Mouse (Mus musculus): ENCODE data around the gene Tcerg1l. TPM values are rescaled to one million over a fixed set of nuclear protein-coding genes. Genes with fewer than 3 reads are reported as not detected.
A peak's percentile ranks its signal among the peaks of the same experiment; 100 is the strongest.

Gene Tcerg1l
- polyA plus RNA-seq, 1 experiment from 2014 or later, result 5.5 TPM

GRCm38 (mm10) chr7:138271328-138271727 is 126.2 kb downstream of the Tcerg1l start:
- Histone ChIP-seq H3K4me1 (no peaks in the 10 kb centered on the region), H3K4me3 (no peak overlapping the region), H3K36me3 (no peaks in the 10 kb centered on the region), H3K9me3 (no peaks in the 10 kb centered on the region), H3K4me2 (replicated peaks) (no peak overlapping the region), H3K9ac (replicated peaks) (no peak overlapping the region), H3K27me3 (no peaks in the 10 kb centered on the region), H3K27ac (replicated peaks) (no peak overlapping the region)
- ATAC-seq (ENCODE audit: low FRiP score, low read depth), result no peak
- 84% methylated on average over 7 of the region's 7 CpGs for WGBS

DNA sequence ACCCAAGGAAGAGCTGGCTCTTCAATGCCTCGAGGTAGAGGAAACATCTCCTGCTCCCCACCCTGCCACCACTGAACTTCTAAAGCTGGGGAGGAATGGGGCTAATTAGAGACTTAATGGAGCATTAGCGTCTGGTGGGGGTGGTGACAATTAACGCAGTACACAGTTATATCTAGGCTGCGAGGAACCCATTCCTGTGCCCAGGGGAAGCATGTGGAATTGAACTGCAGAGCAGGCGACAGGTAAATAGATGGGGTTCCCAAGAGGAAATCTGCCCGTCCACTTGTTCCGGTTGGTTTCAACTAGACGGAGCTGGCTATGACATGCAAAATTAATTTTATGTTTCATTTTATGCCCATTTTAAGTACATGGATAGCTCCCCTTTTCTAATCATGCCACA is 128.1 kb downstream of the Tcerg1l start:
- Histone ChIP-seq H3K27ac (replicated peaks) (no peak overlapping the region), H3K4me3 (no peak overlapping the region), H3K36me3 (no peaks in the 10 kb centered on the region), H3K4me1 (no peaks in the 10 kb centered on the region), H3K27me3 (no peaks in the 10 kb centered on the region), H3K9me3 (no peaks in the 10 kb centered on the region), H3K4me2 (replicated peaks) (no peak overlapping the region), H3K9ac (replicated peaks) (no peak overlapping the region)
- WGBS, result 88% methylated on average over 8 of the region's 8 CpGs
- ATAC-seq (ENCODE audit: low FRiP score, low read depth), result no peak

DNA sequence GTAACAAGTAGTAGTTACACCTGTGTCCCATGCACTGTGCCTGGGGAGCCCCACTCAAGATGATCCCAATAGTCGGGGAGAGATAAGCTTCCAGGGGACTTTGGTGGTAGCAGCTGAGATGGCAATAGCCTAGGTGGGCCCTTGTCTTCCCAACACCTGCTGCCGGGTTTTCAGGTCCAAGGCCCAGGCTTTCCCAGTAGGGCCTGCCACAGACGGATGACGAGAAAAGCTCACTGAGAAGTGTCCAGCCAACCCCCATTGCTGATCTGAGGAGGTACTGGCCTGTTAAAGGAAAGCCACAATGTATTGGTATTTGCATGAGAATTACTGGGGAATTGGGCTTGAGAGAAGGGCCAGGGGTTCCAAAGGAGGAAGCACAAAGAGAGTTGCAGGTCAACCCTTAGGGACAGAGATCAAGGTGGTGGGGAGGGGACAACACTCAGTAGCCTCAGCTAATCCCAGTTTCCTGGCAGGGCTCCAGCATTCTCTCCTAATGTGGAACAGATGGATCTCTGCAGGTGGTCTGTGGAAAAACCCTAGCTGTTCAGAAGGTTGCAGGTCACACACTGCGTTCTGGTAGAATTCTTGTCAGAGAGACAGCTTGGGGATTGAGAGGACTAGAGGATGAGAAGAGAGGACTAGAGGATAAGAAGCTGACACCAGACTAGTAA is 129.4 kb downstream of the Tcerg1l start:
- WGBS, result 48% methylated on average over 5 of the region's 5 CpGs
- no peak overlapping the region for H3K9ac ChIP-seq (replicated peaks)

GRCm38 (mm10) chr7:138248612-138249011 is 148.9 kb downstream of the Tcerg1l start:
- H3K27ac ChIP-seq (replicated peaks), result no peak overlapping the region
- WGBS, result 81% methylated on average over 5 of the region's 5 CpGs
- no peak overlapping the region for H3K4me3 ChIP-seq
- H3K4me1 ChIP-seq, result no peaks in the 10 kb centered on the region
- H3K27me3 ChIP-seq, result no peaks in the 10 kb centered on the region
- no peak overlapping the region for H3K9ac ChIP-seq (replicated peaks)
- ATAC-seq (ENCODE audit: low FRiP score, low read depth), result no peak
- no peaks in the 10 kb centered on the region for H3K9me3 ChIP-seq
- no peaks in the 10 kb centered on the region for H3K36me3 ChIP-seq
- H3K4me2 ChIP-seq (replicated peaks), result no peak overlapping the region

More for the DNA sequence above, 129.4 kb downstream of the Tcerg1l start:
- no peak overlapping the region for H3K27ac ChIP-seq (replicated peaks)
- no peak for ATAC-seq (ENCODE audit: low FRiP score, low read depth)
- H3K4me3 ChIP-seq, result no peak overlapping the region
- H3K4me1 ChIP-seq, result no peaks in the 10 kb centered on the region
- H3K36me3 ChIP-seq, result no peaks in the 10 kb centered on the region
- H3K27me3 ChIP-seq, result no peaks in the 10 kb centered on the region
- H3K9me3 ChIP-seq, result no peaks in the 10 kb centered on the region
- H3K4me2 ChIP-seq (replicated peaks), result no peak overlapping the region

DNA sequence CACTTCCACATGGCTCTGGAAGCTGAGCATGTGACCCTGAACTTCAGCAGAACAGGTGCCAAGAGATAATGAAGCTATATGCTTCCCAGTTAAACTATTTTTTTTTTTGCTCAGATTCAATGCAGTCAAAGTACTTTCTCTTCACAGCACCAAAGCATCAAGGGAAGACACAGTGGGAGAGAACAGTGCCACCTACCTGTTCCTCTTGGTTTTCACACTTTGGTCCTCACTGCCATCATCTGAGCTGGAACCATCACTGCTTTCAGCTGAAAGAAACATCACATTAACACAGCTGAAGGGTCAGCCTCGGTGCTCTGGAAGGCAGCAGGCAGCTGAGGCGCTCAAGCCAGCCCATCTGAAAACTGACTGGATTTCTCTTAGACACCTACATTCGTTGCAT is 149.4 kb downstream of the Tcerg1l start:
- Histone ChIP-seq H3K9ac (replicated peaks) (no peak overlapping the region), H3K36me3 (no peaks in the 10 kb centered on the region), H3K27me3 (no peaks in the 10 kb centered on the region), H3K27ac (replicated peaks) (no peak overlapping the region), H3K4me1 (no peaks in the 10 kb centered on the region), H3K4me2 (replicated peaks) (no peak overlapping the region), H3K9me3 (no peaks in the 10 kb centered on the region), H3K4me3 (no peak overlapping the region)
- no peak for ATAC-seq (ENCODE audit: low FRiP score, low read depth)
- 75% methylated on average over 3 of the region's 3 CpGs for WGBS

DNA sequence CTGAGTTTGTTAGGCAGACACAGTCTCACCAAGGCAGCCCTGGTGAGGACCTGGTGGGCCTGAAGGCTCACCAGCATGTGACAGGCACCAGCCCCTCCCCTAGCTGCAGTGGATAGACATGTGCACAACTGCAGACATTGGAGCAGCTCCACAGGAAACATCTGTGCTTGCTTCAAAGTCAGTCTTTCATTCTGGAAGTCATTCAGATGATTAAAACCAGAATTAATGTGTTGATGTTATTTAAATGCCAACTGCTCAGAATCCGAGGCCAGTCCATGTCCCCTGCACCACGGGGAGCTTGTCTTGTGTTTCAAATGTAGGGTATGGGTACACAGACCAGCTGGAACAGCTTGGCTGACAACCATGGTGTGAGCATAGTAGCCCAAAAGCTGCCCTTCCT is 150.8 kb downstream of the Tcerg1l start:
- H3K4me3 ChIP-seq, result no peak overlapping the region
- no peaks in the 10 kb centered on the region for H3K27me3 ChIP-seq
- ATAC-seq (ENCODE audit: low FRiP score, low read depth), result no peak
- H3K9ac ChIP-seq (replicated peaks), result no peak overlapping the region
- no peak overlapping the region for H3K27ac ChIP-seq (replicated peaks)
- H3K9me3 ChIP-seq, result no peaks in the 10 kb centered on the region
- no peak overlapping the region for H3K4me2 ChIP-seq (replicated peaks)
- H3K4me1 ChIP-seq, result no peaks in the 10 kb centered on the region
- 50% methylated on average over 2 of the region's 2 CpGs for WGBS
- H3K36me3 ChIP-seq, result no peaks in the 10 kb centered on the region

DNA sequence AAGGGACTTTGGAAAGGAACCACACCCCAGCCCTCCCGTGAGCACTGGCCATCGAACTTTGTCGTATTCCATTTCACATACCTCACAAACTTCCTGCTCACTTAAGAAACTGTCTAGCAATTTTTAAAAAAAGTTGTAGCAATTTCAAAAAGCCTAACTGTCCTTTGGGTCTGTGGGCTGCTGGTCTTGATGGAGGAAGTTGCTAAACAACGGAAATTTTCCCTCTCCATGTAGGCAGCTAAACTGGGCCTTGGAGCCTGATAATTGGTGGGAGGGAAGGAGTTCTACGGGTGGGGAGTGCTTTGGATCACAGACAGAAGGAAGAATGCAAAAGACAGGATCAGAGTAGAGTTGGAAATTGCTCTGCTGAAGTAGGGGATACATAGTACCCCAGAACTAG is 155.3 kb downstream of the Tcerg1l start:
- no peak overlapping the region for H3K9ac ChIP-seq (replicated peaks)
- no peak for ATAC-seq (ENCODE audit: low FRiP score, low read depth)
- H3K27me3 ChIP-seq, result no peaks in the 10 kb centered on the region
- 87% methylated on average over 5 of the region's 5 CpGs for WGBS
- H3K36me3 ChIP-seq, result no peaks in the 10 kb centered on the region
- no peak overlapping the region for H3K4me3 ChIP-seq
- H3K9me3 ChIP-seq, result no peaks in the 10 kb centered on the region
- no peak overlapping the region for H3K27ac ChIP-seq (replicated peaks)
- H3K4me2 ChIP-seq (replicated peaks), result no peak overlapping the region
- no peaks in the 10 kb centered on the region for H3K4me1 ChIP-seq

- H3K27ac ChIP-seq (replicated peaks), result no peak overlapping the region
- no peak for ATAC-seq (ENCODE audit: low FRiP score, low read depth)
- 85% methylated on average over 5 of the region's 5 CpGs for WGBS
- no peaks in the 10 kb centered on the region for H3K36me3 ChIP-seq
- no peak overlapping the region for H3K4me2 ChIP-seq (replicated peaks)
- no peaks in the 10 kb centered on the region for H3K9me3 ChIP-seq
- H3K9ac ChIP-seq (replicated peaks), result no peak overlapping the region
- H3K4me1 ChIP-seq, result no peaks in the 10 kb centered on the region
- H3K4me3 ChIP-seq, result no peak overlapping the region
- no peaks in the 10 kb centered on the region for H3K27me3 ChIP-seq
These were observed 159.8 kb downstream of the Tcerg1l start for GRCm38 (mm10) chr7:138237708-138238225.

- 81% methylated on average over 3 of the region's 3 CpGs for WGBS
- no peak for ATAC-seq (ENCODE audit: low FRiP score, low read depth)
- H3K4me3 ChIP-seq, result no peak overlapping the region
- H3K9ac ChIP-seq (replicated peaks), result no peak overlapping the region
- no peaks in the 10 kb centered on the region for H3K9me3 ChIP-seq
- no peaks in the 10 kb centered on the region for H3K36me3 ChIP-seq
- no peaks in the 10 kb centered on the region for H3K4me1 ChIP-seq
- no peak overlapping the region for H3K27ac ChIP-seq (replicated peaks)
- no peaks in the 10 kb centered on the region for H3K27me3 ChIP-seq
- H3K4me2 ChIP-seq (replicated peaks), result no peak overlapping the region
These were observed 173.3 kb downstream of the Tcerg1l start for GRCm38 (mm10) chr7:138224252-138224651.

GRCm38 (mm10) chr7:138222951-138223350 is 174.6 kb downstream of the Tcerg1l start:
- 78% methylated on average over 4 of the region's 4 CpGs for WGBS
- H3K36me3 ChIP-seq, result no peaks in the 10 kb centered on the region
- no peaks in the 10 kb centered on the region for H3K27me3 ChIP-seq
- no peak overlapping the region for H3K9ac ChIP-seq (replicated peaks)
- H3K27ac ChIP-seq (replicated peaks), result no peak overlapping the region
- H3K9me3 ChIP-seq, result no peaks in the 10 kb centered on the region
- H3K4me2 ChIP-seq (replicated peaks), result no peak overlapping the region
- H3K4me1 ChIP-seq, result no peaks in the 10 kb centered on the region
- H3K4me3 ChIP-seq, result no peak overlapping the region
- no peak for ATAC-seq (ENCODE audit: low FRiP score, low read depth)

DNA sequence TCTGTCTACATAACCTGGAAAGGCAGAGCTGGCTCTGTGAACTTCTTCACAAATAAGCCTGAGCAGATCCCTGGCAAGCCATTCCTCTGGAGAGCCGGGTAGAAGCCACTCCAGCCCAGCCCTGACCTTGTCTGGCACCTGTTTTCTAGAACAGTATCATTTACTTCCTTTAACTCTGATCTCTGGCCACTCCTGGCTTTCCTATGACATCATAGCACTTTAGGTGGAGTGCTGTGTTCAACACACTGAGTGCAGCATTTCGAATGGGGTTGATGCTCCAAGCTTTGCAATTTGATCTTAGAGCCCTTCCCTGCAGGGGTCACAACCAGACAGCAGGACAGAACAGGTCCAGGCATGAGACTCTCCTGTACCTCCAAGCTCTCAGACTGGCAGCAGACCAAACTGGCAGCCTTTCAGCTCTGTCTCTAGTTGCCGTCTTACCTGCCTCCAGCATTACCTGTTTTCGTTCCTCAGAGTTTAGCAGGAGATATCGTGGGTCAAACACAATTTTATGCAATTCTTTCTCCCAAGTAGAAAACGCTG is 179.9 kb downstream of the Tcerg1l start:
- no peaks in the 10 kb centered on the region for H3K36me3 ChIP-seq
- no peak overlapping the region for H3K27ac ChIP-seq (replicated peaks)
- H3K9me3 ChIP-seq, result no peaks in the 10 kb centered on the region
- no peaks in the 10 kb centered on the region for H3K27me3 ChIP-seq
- WGBS, result 84% methylated on average over 6 of the region's 6 CpGs
- H3K9ac ChIP-seq (replicated peaks), result no peak overlapping the region
- no peak for ATAC-seq (ENCODE audit: low FRiP score, low read depth)
- no peak overlapping the region for H3K4me2 ChIP-seq (replicated peaks)
- H3K4me1 ChIP-seq, result peaks cover 11% of the 10 kb centered on the region
- no peak overlapping the region for H3K4me3 ChIP-seq

GRCm38 (mm10) chr7:138215177-138215830 is 182.2 kb downstream of the Tcerg1l start:
- WGBS, result 59% methylated on average over 15 of the region's 15 CpGs
- H3K27me3 ChIP-seq, result no peaks in the 10 kb centered on the region
- no peak overlapping the region for H3K9ac ChIP-seq (replicated peaks)
- no peak overlapping the region for H3K4me2 ChIP-seq (replicated peaks)
- H3K36me3 ChIP-seq, result no peaks in the 10 kb centered on the region
- no peaks in the 10 kb centered on the region for H3K9me3 ChIP-seq
- H3K27ac ChIP-seq (replicated peaks), result 0 out of 2 replicates have a peak overlapping the region, but pooled peaks have one; percentile 15
- H3K4me1 ChIP-seq, result peaks cover 11% of the 10 kb centered on the region
- no peak overlapping the region for H3K4me3 ChIP-seq
- no peak for ATAC-seq (ENCODE audit: low FRiP score, low read depth)

All from midbrain, embryonic 12.5 days (tissue).